Mouse (Mus musculus) ES-Bruce4 (cell line): ENCODE data around the gene Gcdh. TPM values are rescaled to one million over a fixed set of nuclear protein-coding genes. Genes with fewer than 3 reads are reported as not detected.

Source experiments
- H3K27ac ChIP-seq: 2 replicates; pipeline ENCODE4 v1.5.1; 2012; ENCODE audit warnings: low read length, inconsistent platforms; ENCODE audit not compliant: insufficient read depth
- H3K27me3 ChIP-seq: 2 replicates; pipeline ENCODE4 v1.6.1; 2012; ENCODE audit warnings: mild to moderate bottlenecking, low read length, inconsistent platforms; ENCODE audit not compliant: control insufficient read depth, poor library complexity, insufficient read depth, severe bottlenecking
- H3K36me3 ChIP-seq: 2 replicates; pipeline ENCODE4 v1.6.1; 2012; ENCODE audit warnings: inconsistent platforms, mild to moderate bottlenecking, low read length, moderate library complexity; ENCODE audit not compliant: control insufficient read depth, poor library complexity, insufficient read depth, severe bottlenecking
- H3K4me1 ChIP-seq: one replicate; pipeline ENCODE4 v1.8.1; 2011; ENCODE audit warnings: low read length; ENCODE audit not compliant: control insufficient read depth, insufficient read depth
- H3K4me3 ChIP-seq: 2 replicates; pipeline ENCODE4 v1.5.1; 2011; ENCODE audit warnings: low read depth, mild to moderate bottlenecking, low read length
- H3K9ac ChIP-seq: 2 replicates; pipeline ENCODE4 v1.6.1; 2012; ENCODE audit warnings: low read depth, mild to moderate bottlenecking, inconsistent platforms; ENCODE audit not compliant: poor library complexity, severe bottlenecking
- H3K9me3 ChIP-seq: replicated peaks from 2 replicates; pipeline ENCODE4 v1.6.1; 2012; ENCODE audit warnings: mild to moderate bottlenecking, low read length, inconsistent platforms; ENCODE audit not compliant: control insufficient read depth, poor library complexity, insufficient read depth, severe bottlenecking
- CTCF ChIP-seq: IDR thresholded peaks from one replicate; pipeline ENCODE4 v1.8.1; 2011; ENCODE audit warnings: low read depth, low read length
- EP300 ChIP-seq: IDR thresholded peaks from 2 replicates; pipeline ENCODE4 v1.6.1; 2011; ENCODE audit warnings: low read depth, low read length; ENCODE audit not compliant: insufficient read depth
- POLR2A ChIP-seq: IDR thresholded peaks from one replicate; pipeline ENCODE4 v1.8.1; 2011; ENCODE audit warnings: low read length; ENCODE audit not compliant: insufficient read depth
- polyA plus RNA-seq: library from polyadenylated mRNA; stranded (reverse); fragments of >200 nt; gene quantifications from 2 replicates; pipeline ENCODE4 v1.2.4, GENCODE M21; 2011; ENCODE audit warnings: low read depth; ENCODE audit not compliant: missing spikeins, insufficient read depth, insufficient read length

The Gcdh gene
- polyA plus RNA-seq, 1 experiment: 78.5 TPM

DNA sequence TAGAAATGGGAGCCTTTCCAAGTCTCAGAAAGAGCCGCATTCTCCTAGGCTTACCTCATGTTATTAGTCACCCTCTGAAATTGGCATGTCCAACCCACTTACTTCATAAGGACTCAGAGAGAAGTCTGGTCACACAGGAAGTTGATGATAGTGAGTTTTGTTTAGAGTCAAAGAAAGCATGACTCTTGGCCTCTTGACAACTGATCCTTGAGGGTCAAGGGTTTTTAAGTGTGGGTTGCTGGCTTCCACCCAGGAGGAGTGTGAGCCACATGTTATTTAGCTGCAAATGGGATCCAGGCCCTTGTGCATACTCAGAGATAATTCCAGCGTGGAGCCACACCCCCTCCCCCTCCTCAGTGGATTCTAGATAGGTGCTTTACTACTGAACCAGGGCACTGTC is 27.9 kb upstream of the Gcdh start:
- H3K27ac ChIP-seq: no peak overlapping the region
- no peak overlapping the region for H3K4me3 ChIP-seq
- TF ChIP-seq EP300 (no peak), CTCF (no peak)
- no peaks in the 10 kb centered on the region for H3K9me3 ChIP-seq
- H3K4me1 ChIP-seq: peaks cover under 1% of the 10 kb centered on the region
- no peak overlapping the region for H3K9ac ChIP-seq
- no peaks in the 10 kb centered on the region for H3K27me3 ChIP-seq
- peaks cover 16% of the 10 kb centered on the region for H3K36me3 ChIP-seq

DNA sequence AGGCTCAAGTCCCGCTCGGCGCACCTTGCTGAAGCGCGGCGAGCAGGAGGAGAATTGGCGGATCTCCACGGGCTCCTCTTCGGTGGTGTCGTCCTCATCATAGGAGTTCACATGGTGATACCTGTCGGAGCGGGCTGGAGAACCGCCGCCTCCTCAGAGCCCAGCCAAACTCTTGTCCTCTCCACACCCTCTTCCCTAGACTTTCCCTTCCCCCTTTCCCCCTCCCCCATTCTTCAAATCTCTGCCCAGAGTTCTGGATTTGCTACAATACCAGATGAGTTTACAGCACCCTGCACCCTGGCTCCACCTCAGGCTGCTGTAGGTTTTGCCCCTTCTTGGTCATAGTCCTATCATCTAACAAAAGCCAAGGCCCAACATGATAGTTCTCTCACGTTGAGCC is 24.9 kb upstream of the Gcdh start:
- Histone ChIP-seq H3K9me3 (peaks cover 8% of the 10 kb centered on the region; the same call in 1 of the 2 replicates), H3K27ac (no peak overlapping the region), H3K36me3 (peaks cover 20% of the 10 kb centered on the region), H3K27me3 (no peaks in the 10 kb centered on the region), H3K4me1 (peaks cover 3% of the 10 kb centered on the region), H3K9ac (peak overlapping the region; percentile 21; the same call in 1 of the 2 replicates), H3K4me3 (peak overlapping the region; percentile 24; the same call in 1 of the 2 replicates)
- TF ChIP-seq CTCF: no peak
- TF ChIP-seq POLR2A: no peak
- TF ChIP-seq EP300: no peak

DNA sequence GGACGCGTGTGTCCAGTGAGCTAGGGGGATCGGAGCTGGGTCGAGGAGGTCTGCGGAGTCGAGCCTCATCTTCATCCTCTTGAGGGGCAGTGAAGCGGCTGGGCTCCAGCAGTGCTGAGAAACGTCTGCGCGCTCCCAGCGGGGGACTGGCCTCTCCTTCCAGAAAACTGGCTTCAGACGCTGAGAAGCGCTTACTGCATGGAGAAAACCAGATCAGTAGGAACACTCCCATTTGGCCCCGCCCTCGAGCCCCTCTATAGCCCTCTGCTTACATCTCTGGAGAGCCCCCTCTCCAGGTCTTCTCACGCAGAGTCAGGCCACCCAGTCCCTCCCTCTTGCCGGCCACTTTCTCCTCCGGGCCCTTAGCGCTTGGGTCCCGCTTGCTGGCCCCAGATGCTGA is 24.1 kb upstream of the Gcdh start:
- Histone ChIP-seq H3K27ac (no peak overlapping the region), H3K27me3 (no peaks in the 10 kb centered on the region), H3K9me3 (peaks cover 8% of the 10 kb centered on the region; the same call in 1 of the 2 replicates), H3K9ac (peak overlapping the region; percentile 21), H3K4me1 (peaks cover 3% of the 10 kb centered on the region), H3K4me3 (peak overlapping the region; percentile 11), H3K36me3 (peaks cover 20% of the 10 kb centered on the region)
- no peak for TF ChIP-seq POLR2A

DNA sequence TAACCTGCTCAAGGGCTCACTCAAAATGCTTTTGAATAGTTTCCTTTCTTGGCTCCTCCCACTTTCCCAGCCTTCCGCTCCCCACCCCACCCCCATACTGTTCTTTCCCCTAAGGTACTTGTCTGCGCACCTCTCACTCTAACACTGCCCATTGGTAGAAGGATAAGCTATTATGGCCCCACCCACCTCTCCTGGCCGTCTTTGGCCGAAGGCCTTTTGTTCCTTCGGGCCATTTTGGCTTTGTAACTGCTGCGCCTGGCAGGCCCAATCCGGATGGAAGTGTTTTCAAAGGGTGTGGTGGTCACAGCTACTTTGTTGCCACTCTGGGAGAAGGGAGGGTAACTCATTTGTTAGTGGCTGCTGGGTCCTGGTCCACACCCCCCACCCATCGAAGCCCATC is 21.5 kb upstream of the Gcdh start:
- no peaks in the 10 kb centered on the region for H3K27me3 ChIP-seq
- peaks cover 12% of the 10 kb centered on the region for H3K36me3 ChIP-seq
- no peak for TF ChIP-seq POLR2A
- TF ChIP-seq CTCF: no peak
- peak; percentile 91 for TF ChIP-seq EP300

DNA sequence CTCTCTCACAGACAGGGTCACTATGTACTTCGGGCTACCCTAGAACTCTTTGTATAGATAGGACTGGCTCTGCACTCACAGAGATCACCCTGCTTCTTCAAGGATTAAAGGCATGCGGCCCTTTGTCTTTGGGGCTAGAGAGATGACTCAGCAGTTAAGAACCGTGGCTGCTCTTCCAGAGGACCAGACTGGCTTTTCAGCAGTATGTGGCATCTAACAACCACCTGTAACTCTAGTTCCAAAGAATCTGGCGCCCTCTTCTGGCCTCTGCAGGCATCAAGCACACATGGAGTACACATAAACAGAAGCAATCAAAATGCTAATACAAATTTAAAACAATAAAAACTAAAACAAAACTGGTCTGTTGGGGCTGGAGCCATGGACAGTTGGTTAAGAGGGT is 20.2 kb upstream of the Gcdh start:
- Histone ChIP-seq H3K36me3 (peaks cover 12% of the 10 kb centered on the region), H3K27me3 (no peaks in the 10 kb centered on the region), H3K4me1 (peaks cover 3% of the 10 kb centered on the region), H3K9me3 (peaks cover 8% of the 10 kb centered on the region; the same call in 1 of the 2 replicates), H3K27ac (peak overlapping the region; percentile 79), H3K9ac (peak overlapping the region; percentile 89), H3K4me3 (peak overlapping the region; percentile 26; the same call in 1 of the 2 replicates)
- TF ChIP-seq EP300 (0 out of 2 replicates have a peak, but pooled peaks have one; percentile 42), POLR2A (no peak), CTCF (peak; percentile 33)

More for the DNA sequence above, 21.5 kb upstream of the Gcdh start:
- Histone ChIP-seq H3K27ac (peak overlapping the region; percentile 99), H3K4me3 (no peak overlapping the region), H3K4me1 (peaks cover 3% of the 10 kb centered on the region), H3K9me3 (peaks cover 8% of the 10 kb centered on the region; the same call in 1 of the 2 replicates), H3K9ac (no peak overlapping the region)

DNA sequence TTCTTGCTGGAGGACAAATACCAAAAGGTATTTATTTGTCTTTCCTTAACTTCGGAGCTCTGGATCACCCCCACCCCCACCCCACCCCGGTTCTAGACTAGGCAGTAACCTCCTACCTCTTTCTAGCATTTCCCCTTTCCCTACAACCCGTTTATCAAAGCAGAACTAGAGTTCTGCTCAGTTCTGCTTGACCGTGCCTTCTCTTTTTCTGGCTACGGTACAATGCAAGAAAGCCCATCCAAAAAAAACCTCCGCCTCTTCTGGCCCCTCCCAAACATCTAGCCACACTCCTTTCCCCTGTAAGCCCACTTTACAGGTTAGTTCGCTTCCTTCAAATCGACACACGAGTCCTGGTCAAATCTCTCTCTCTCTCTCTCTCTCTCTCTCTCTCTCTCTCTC is 19.8 kb upstream of the Gcdh start:
- Histone ChIP-seq H3K27ac (peak overlapping the region; percentile 79), H3K4me1 (peaks cover 3% of the 10 kb centered on the region), H3K27me3 (no peaks in the 10 kb centered on the region), H3K9ac (peak overlapping the region; percentile 89), H3K4me3 (peak overlapping the region; percentile 83), H3K9me3 (peaks cover 8% of the 10 kb centered on the region; the same call in 1 of the 2 replicates), H3K36me3 (peaks cover 12% of the 10 kb centered on the region)
- TF ChIP-seq POLR2A: no peak
